Mouse (Mus musculus): ENCODE data around the gene Bcl2l1. TPM values are rescaled to one million over a fixed set of nuclear protein-coding genes. Genes with fewer than 3 reads are reported as not detected.

Gene Bcl2l1
- total and polyA plus RNA-seq, 3 experiments: 21.3 to 80.3 (median 34.5) TPM

DNA sequence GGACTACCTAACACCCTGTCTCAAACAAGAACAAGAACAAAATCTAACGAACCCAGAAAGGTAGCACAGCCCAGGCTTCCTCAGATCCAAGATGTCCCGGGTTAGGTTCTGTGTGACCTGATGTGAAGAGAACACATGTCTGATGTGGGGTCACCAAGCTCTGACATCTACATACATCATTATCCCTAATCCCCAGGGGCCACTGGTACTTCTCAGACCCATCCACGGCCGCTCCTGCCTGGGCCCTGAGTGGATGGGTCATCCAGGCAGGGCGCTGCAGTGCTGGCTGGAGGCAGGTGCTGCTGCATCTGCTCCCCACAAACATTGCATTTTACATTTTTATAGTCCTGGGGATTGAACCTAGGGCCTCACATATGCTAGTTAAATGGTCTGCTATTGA is 91.0 kb downstream of the Bcl2l1 start:
- Histone ChIP-seq H3K36me3 (replicated peaks in 1 of 2; ENCODE audit: control insufficient read depth in 1 of 2, insufficient read depth in 1 of 2, low read length in 1 of 2) (no peaks in the 10 kb centered on the region), H3K4me1 (ENCODE audit: control insufficient read depth in 1 of 2, insufficient read depth in 2 of 2) (peaks cover 0 to 13% of the 10 kb centered on the region in 2 experiments; a peak in 2 of 4 replicates), H3K79me2 (replicated peaks; ENCODE audit: control insufficient read depth, extremely low read depth, insufficient read depth, poor library complexity, severe bottlenecking) (no peaks in the 10 kb centered on the region), H3K9me3 (replicated peaks; ENCODE audit: low read length) (peaks cover 6% of the 10 kb centered on the region), H3K27ac (ENCODE audit: insufficient read depth, low read depth) (no peak overlapping the region), H3K9ac (ENCODE audit: insufficient read depth, low read depth) (no peak overlapping the region), H3K27me3 (replicated peaks) (peaks cover 57% of the 10 kb centered on the region), H3K4me2 (ENCODE audit: insufficient read depth, low read depth, poor library complexity, severe bottlenecking) (no peak overlapping the region), H3K4me3 (replicated peaks in 1 of 3; ENCODE audit: low read depth in 2 of 3, low read length in 2 of 3, poor library complexity in 1 of 3) (no peak overlapping the region)
- in situ Hi-C loops (cut with MboI; ENCODE audit: low pct_ligation_motif_present, low pct_unique_long_range_greater_than_20kb, low sequenced_read_pairs) (no loop called here), dilution Hi-C loops (cut with MboI; ENCODE audit: extremely low pct_ligation_motif_present, extremely low pct_unique_long_range_greater_than_20kb, low sequenced_read_pairs) (no loop called here)
- DNase-seq (ENCODE audit: extremely low read depth): no peak
- no peak for TF ChIP-seq IRF4 (IDR thresholded peaks at IDR 0.05; ENCODE audit: low read depth, low read length)
- TF ChIP-seq MXI1 (IDR thresholded peaks at IDR 0.05; ENCODE audit: low read depth, low read length): no peak
- no peak for TF ChIP-seq NRF1 (IDR thresholded peaks at IDR 0.05; ENCODE audit: low read depth, low read length)
- TF ChIP-seq E2F4 (IDR thresholded peaks at IDR 0.05; ENCODE audit: insufficient replicate concordance, low read depth, low read length): no peak
- TF ChIP-seq KAT2A (IDR thresholded peaks at IDR 0.05; ENCODE audit: insufficient replicate concordance, low read length): no peak
- no peak for TF ChIP-seq USF1 (IDR thresholded peaks at IDR 0.05; ENCODE audit: low read depth, low read length)
- TF ChIP-seq ETS1 (conservative IDR thresholded peaks at IDR 0.05; ENCODE audit: low read depth, low read length): no peak
- TF ChIP-seq MAZ (IDR thresholded peaks at IDR 0.05; ENCODE audit: low read depth, low read length): no peak
- no peak for TF ChIP-seq PAX5 (IDR thresholded peaks at IDR 0.05; ENCODE audit: low read length)
- TF ChIP-seq SIN3A (IDR thresholded peaks at IDR 0.05; ENCODE audit: low read length): no peak
- no peak for TF ChIP-seq MEF2A (IDR thresholded peaks at IDR 0.05; ENCODE audit: borderline replicate concordance, low read depth, low read length)
- TF ChIP-seq MAFK (IDR thresholded peaks at IDR 0.05; ENCODE audit: insufficient replicate concordance, low read length): no peak
- no peak for TF ChIP-seq EP300 (IDR thresholded peaks at IDR 0.05; ENCODE audit: low read length)

DNA sequence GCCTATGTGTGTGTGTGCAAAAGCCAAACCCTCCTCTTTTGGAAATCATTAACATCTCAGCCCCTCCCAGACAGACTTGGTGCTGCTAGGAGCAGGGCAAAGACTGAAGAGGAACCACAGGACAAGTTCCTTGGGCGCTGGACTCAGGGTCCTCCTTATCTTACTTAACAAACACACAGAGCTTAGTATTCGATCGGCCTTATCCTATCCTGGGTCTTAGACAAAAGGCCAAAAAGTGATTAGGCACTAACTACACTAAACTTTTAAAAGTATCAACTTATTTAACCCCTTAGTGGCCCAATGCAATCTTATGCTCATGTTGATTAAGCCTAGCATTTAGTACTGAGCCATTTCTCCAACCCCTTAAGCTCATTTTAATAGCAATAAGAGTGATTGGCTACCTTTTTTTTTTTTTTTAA is 91.7 kb downstream of the Bcl2l1 start:
- dilution Hi-C loops (cut with MboI; ENCODE audit: extremely low pct_ligation_motif_present, extremely low pct_unique_long_range_greater_than_20kb, low sequenced_read_pairs): no loop called here
- in situ Hi-C loops (cut with MboI; ENCODE audit: low pct_ligation_motif_present, low pct_unique_long_range_greater_than_20kb, low sequenced_read_pairs): loop anchor here (5.0 kb wide), 1 partner anchor 38 kb away; no protein-coding TSS in a partner anchor
- H3K9ac ChIP-seq (ENCODE audit: insufficient read depth, low read depth): no peak overlapping the region
- H3K79me2 ChIP-seq (replicated peaks; ENCODE audit: control insufficient read depth, extremely low read depth, insufficient read depth, poor library complexity, severe bottlenecking): no peaks in the 10 kb centered on the region
- peaks cover 58% of the 10 kb centered on the region for H3K27me3 ChIP-seq (replicated peaks)
- no peak for DNase-seq (ENCODE audit: extremely low read depth)
- no peaks in the 10 kb centered on the region for H3K36me3 ChIP-seq (replicated peaks in 1 of 2; ENCODE audit: control insufficient read depth in 1 of 2, insufficient read depth in 1 of 2, low read length in 1 of 2)
- no peak overlapping the region for H3K27ac ChIP-seq (ENCODE audit: insufficient read depth, low read depth)
- H3K9me3 ChIP-seq (replicated peaks; ENCODE audit: low read length): peaks cover 6% of the 10 kb centered on the region
- H3K4me1 ChIP-seq (ENCODE audit: control insufficient read depth in 1 of 2, insufficient read depth in 2 of 2): peaks cover 0 to 13% of the 10 kb centered on the region in 2 experiments; a peak in 2 of 4 replicates
- H3K4me3 ChIP-seq (replicated peaks in 1 of 3; ENCODE audit: low read depth in 2 of 3, low read length in 2 of 3, poor library complexity in 1 of 3): no peak overlapping the region
- no peak for TF ChIP-seq ZC3H11A (IDR thresholded peaks at IDR 0.05; ENCODE audit: low read depth, low read length)
- no peak for TF ChIP-seq MXI1 (IDR thresholded peaks at IDR 0.05; ENCODE audit: low read depth, low read length)
- no peak for TF ChIP-seq UBTF (IDR thresholded peaks at IDR 0.05; ENCODE audit: low read depth, low read length)
- TF ChIP-seq NELFE (IDR thresholded peaks at IDR 0.05; ENCODE audit: low read depth, low read length): no peak
- H3K4me2 ChIP-seq (ENCODE audit: insufficient read depth, low read depth, poor library complexity, severe bottlenecking): no peak overlapping the region

Measured in CH12.LX (cell line).